Mouse (Mus musculus) neural tube, embryonic 11.5 days (tissue): ENCODE measurements around the gene Nf1. TPM values are rescaled to one million over a fixed set of nuclear protein-coding genes. Genes with fewer than 3 reads are reported as not detected.
"Not testable (repeated sequence)": the region's sequence is repeated elsewhere in the genome, so short reads cannot be mapped to it uniquely, and the experiment has no call there.

ENCODE experiments used
- ATAC-seq: fragments of 200-750 bp; cut with Nextera tagmentation; 2 replicates; pipeline ENCODE4 v1.8.0; 2017; ENCODE audit warnings: moderate number of reproducible peaks, mild to moderate bottlenecking, moderate TSS enrichment, moderate library complexity; ENCODE audit not compliant: insufficient read depth, low FRiP score, low TSS enrichment
- DNase-seq: peaks from one replicate; pipeline ENCODE4 v3.0.0-alpha.2; 2015; ENCODE audit warnings: low spot score
- H3K27ac ChIP-seq: fragments of 300-500 bp; sonication (generic); 2 replicates; pipeline ENCODE4 v1.5.1; 2014; ENCODE audit warnings: low read depth, mild to moderate bottlenecking, low read length
- H3K27me3 ChIP-seq: fragments of 300-500 bp; sonication (generic); 2 replicates; pipeline ENCODE4 v1.6.1; 2014; ENCODE audit warnings: mild to moderate bottlenecking, low read length, mixed read lengths; ENCODE audit not compliant: control insufficient read depth, insufficient read depth
- H3K36me3 ChIP-seq: fragments of 300-500 bp; sonication (generic); 2 replicates; pipeline ENCODE4 v1.6.1; 2014; ENCODE audit warnings: mild to moderate bottlenecking, low read length, moderate library complexity, mixed read lengths; ENCODE audit not compliant: control insufficient read depth, insufficient read depth
- H3K4me1 ChIP-seq: fragments of 300-500 bp; sonication (generic); 2 replicates; pipeline ENCODE4 v1.6.1; 2014; ENCODE audit warnings: low read length, mixed read lengths; ENCODE audit not compliant: control insufficient read depth, insufficient read depth
- H3K4me2 ChIP-seq: fragments of 300-500 bp; sonication (generic); 2 replicates; pipeline ENCODE4 v1.6.1; 2014; ENCODE audit warnings: low read depth, mild to moderate bottlenecking, moderate library complexity
- H3K4me3 ChIP-seq: fragments of 300-500 bp; sonication (generic); 2 replicates; pipeline ENCODE4 v1.5.1; 2014; ENCODE audit warnings: low read depth, low read length
- H3K9ac ChIP-seq: fragments of 300-500 bp; sonication (generic); 2 replicates; pipeline ENCODE4 v1.6.1; 2014; ENCODE audit warnings: mild to moderate bottlenecking, low read length
- H3K9me3 ChIP-seq: fragments of 300-500 bp; sonication (generic); 2 replicates; pipeline ENCODE4 v1.6.1; 2016; ENCODE audit warnings: low read length; ENCODE audit not compliant: control insufficient read depth
- WGBS: fragments of 180-500 bp; shearing (Covaris S2); extraction: QIAGEN DNeasy Blood & Tissue Kit; methylation state at CpG from one replicate; pipeline ENCODE4 v1.1.7; 2014; 5-methylcytosine and 5-hydroxymethylcytosine counted together
- polyA plus RNA-seq: library from polyadenylated mRNA; unstranded; fragments of >200 nt; fragmentation: Nextera tagmentation; extraction: Ambion mirVana; gene quantifications from 2 replicates; pipeline ENCODE4 v1.2.1, GENCODE M21; 2014

Nf1 gene
- polyA plus RNA-seq, 1 experiment from 2014 or later: 10.3 TPM

GRCm38 (mm10) chr11:79303109-79303508 is 36.4 kb upstream of the Nf1 start:
- H3K27me3 ChIP-seq: no peaks in the 10 kb centered on the region
- no peaks in the 10 kb centered on the region for H3K9me3 ChIP-seq
- no peaks in the 10 kb centered on the region for H3K36me3 ChIP-seq
- WGBS: 91% methylated on average over 6 of the region's 6 CpGs
- H3K9ac ChIP-seq: no peak overlapping the region
- ATAC-seq (no peak), DNase-seq (no peak)
- no peak overlapping the region for H3K4me3 ChIP-seq
- H3K27ac ChIP-seq: no peak overlapping the region
- H3K4me1 ChIP-seq: peaks cover 3% of the 10 kb centered on the region; the same call in 1 of the 2 replicates
- H3K4me2 ChIP-seq: no peak overlapping the region

- not testable (repeated sequence) for H3K27me3 ChIP-seq, H3K4me2 ChIP-seq, H3K36me3 ChIP-seq, H3K9me3 ChIP-seq, H3K27ac ChIP-seq, H3K4me1 ChIP-seq, ATAC-seq, H3K9ac ChIP-seq, H3K4me3 ChIP-seq, DNase-seq
- 93% methylated on average over 4 of the region's 4 CpGs for WGBS
Observed at GRCm38 (mm10) chr11:79304245-79304644, 35.2 kb upstream of the Nf1 start.

- Histone ChIP-seq H3K27ac (0 out of 2 replicates have a peak overlapping the region, but pooled peaks have one; percentile 79), H3K4me2 (no peak overlapping the region), H3K4me1 (peaks cover 3% of the 10 kb centered on the region; the same call in 1 of the 2 replicates), H3K4me3 (no peak overlapping the region), H3K9me3 (no peaks in the 10 kb centered on the region), H3K36me3 (no peaks in the 10 kb centered on the region), H3K9ac (no peak overlapping the region), H3K27me3 (no peaks in the 10 kb centered on the region)
- no peak for DNase-seq
- ATAC-seq: no peak
- 75% methylated on average over 9 of the region's 9 CpGs for WGBS
Observed at GRCm38 (mm10) chr11:79305697-79306340, 33.7 kb upstream of the Nf1 start.

GRCm38 (mm10) chr11:79306510-79306909 is 33.0 kb upstream of the Nf1 start:
- no peaks in the 10 kb centered on the region for H3K9me3 ChIP-seq
- peak overlapping the region; percentile 79 for H3K27ac ChIP-seq
- peak overlapping the region; percentile 2; the same call in 1 of the 2 replicates for H3K9ac ChIP-seq
- H3K4me3 ChIP-seq: no peak overlapping the region
- ATAC-seq (no peak), DNase-seq (peak; percentile 40)
- H3K36me3 ChIP-seq: no peaks in the 10 kb centered on the region
- H3K27me3 ChIP-seq: no peaks in the 10 kb centered on the region
- WGBS: 29% methylated on average over 7 of the region's 7 CpGs
- H3K4me1 ChIP-seq: peaks cover 3% of the 10 kb centered on the region; the same call in 1 of the 2 replicates
- H3K4me2 ChIP-seq: no peak overlapping the region; the same call in 1 of the 2 replicates

- ATAC-seq (no peak), DNase-seq (peak; percentile 71)
- Histone ChIP-seq H3K9me3 (no peaks in the 10 kb centered on the region), H3K4me3 (no peak overlapping the region), H3K27ac (peak overlapping the region; percentile 79), H3K27me3 (no peaks in the 10 kb centered on the region), H3K9ac (peak overlapping the region; percentile 2; the same call in 1 of the 2 replicates), H3K4me2 (no peak overlapping the region), H3K36me3 (no peaks in the 10 kb centered on the region), H3K4me1 (peaks cover 3% of the 10 kb centered on the region; the same call in 1 of the 2 replicates)
- WGBS: 11% methylated on average over 10 of the region's 10 CpGs
Observed at GRCm38 (mm10) chr11:79306996-79307395, 32.5 kb upstream of the Nf1 start.

- peak overlapping the region; percentile 79 for H3K27ac ChIP-seq
- H3K9ac ChIP-seq: no peak overlapping the region
- 46% methylated on average over 9 of the region's 9 CpGs for WGBS
- ATAC-seq (no peak), DNase-seq (no peak)
- H3K4me1 ChIP-seq: peaks cover 3% of the 10 kb centered on the region; the same call in 1 of the 2 replicates
- H3K9me3 ChIP-seq: no peaks in the 10 kb centered on the region
- no peaks in the 10 kb centered on the region for H3K27me3 ChIP-seq
- no peaks in the 10 kb centered on the region for H3K36me3 ChIP-seq
- no peak overlapping the region for H3K4me3 ChIP-seq
- H3K4me2 ChIP-seq: no peak overlapping the region
Observed at GRCm38 (mm10) chr11:79307560-79308200, 31.8 kb upstream of the Nf1 start.

- Histone ChIP-seq H3K4me1 (peaks cover 3% of the 10 kb centered on the region; the same call in 1 of the 2 replicates), H3K36me3 (no peaks in the 10 kb centered on the region), H3K9me3 (no peaks in the 10 kb centered on the region), H3K9ac (no peak overlapping the region), H3K27ac (no peak overlapping the region), H3K27me3 (no peaks in the 10 kb centered on the region), H3K4me3 (no peak overlapping the region), H3K4me2 (no peak overlapping the region)
- 92% methylated on average over 5 of the region's 5 CpGs for WGBS
- no peak for DNase-seq
- ATAC-seq: no peak
Observed at GRCm38 (mm10) chr11:79310467-79310866, 29.0 kb upstream of the Nf1 start.

GRCm38 (mm10) chr11:79316807-79317345 is 22.6 kb upstream of the Nf1 start:
- H3K27ac ChIP-seq: no peak overlapping the region
- H3K9me3 ChIP-seq: no peaks in the 10 kb centered on the region
- H3K9ac ChIP-seq: no peak overlapping the region
- ATAC-seq (no peak), DNase-seq (no peak)
- H3K27me3 ChIP-seq: no peaks in the 10 kb centered on the region
- no peaks in the 10 kb centered on the region for H3K36me3 ChIP-seq
- H3K4me2 ChIP-seq: no peak overlapping the region
- no peaks in the 10 kb centered on the region for H3K4me1 ChIP-seq
- H3K4me3 ChIP-seq: no peak overlapping the region
- WGBS: 79% methylated on average over 8 of the region's 8 CpGs
